Mouse (Mus musculus) neural tube, embryonic 10.5 days (tissue): Measurements from ENCODE around the gene Ptpn7.
"Not testable (repeated sequence)": the region's sequence is repeated elsewhere in the genome, so short reads cannot be mapped to it uniquely, and the experiment has no call there.

Source experiments
- DNase-seq: peaks from one replicate; pipeline ENCODE4 v3.0.0-alpha.2; 2017; ENCODE audit warnings: low spot score; ENCODE audit errors: extremely low spot score

Gene Ptpn7

DNA sequence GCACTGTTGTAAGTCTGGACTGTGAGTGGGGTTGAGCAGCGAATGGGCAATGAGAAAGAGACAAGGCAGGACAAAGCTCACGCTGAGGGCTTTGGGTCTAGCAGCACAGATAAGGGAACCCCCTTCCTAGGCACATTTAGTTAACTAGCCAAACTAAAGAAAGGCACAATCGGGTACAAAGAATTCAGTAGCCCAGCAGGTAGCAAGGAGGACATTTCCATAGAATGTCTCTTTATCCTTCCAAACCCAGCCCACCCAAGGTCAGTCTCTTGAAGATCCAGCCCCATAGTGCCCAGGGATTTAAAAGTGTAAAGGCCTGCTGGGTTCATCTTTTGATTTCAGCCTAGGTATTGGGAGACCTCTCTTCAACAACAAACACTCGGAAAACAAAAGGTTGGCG, 53.4 kb downstream of the Ptpn7 start:
- no peak for DNase-seq

DNA sequence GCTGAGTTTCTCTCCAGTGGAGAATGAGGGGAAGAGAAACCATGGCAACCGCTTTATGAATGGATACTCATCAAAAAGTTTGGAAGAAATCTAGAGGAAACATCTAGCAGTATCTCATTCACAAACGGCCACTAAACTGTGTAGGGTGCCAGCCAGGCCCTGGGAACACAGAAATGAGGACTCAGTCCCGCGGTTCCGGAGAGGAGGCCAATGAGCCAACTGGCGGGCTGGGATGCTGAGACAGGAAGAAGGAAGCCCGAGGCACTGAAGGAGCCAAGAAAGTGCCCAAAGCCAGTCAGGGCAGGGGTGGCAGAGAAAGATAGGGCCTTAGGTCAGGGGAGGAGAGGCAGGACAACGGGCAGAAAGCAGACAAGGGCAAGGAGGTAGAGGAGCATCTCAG, 53.9 kb downstream of the Ptpn7 start:
- no peak for DNase-seq

DNA sequence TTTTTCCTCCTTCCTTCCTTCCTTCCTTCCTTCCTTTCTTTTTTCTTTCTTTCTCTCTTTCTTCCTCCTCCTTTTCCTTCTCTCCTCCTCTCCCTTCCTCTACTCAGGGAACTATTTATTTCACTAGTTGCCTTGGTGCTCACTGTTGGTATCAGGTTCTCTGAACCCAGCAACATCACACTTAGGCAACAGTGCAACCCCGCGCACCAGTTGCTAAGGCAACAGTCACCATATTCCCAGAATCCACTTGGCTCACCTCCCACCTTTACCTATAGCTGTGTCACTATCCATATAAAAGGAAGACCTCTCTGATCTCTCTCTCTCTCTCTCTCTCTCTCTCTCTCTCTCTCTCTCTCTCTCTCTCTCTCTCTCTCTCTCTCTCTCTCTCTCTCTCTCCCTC, 54.5 kb downstream of the Ptpn7 start:
- DNase-seq = not testable (repeated sequence)

DNA sequence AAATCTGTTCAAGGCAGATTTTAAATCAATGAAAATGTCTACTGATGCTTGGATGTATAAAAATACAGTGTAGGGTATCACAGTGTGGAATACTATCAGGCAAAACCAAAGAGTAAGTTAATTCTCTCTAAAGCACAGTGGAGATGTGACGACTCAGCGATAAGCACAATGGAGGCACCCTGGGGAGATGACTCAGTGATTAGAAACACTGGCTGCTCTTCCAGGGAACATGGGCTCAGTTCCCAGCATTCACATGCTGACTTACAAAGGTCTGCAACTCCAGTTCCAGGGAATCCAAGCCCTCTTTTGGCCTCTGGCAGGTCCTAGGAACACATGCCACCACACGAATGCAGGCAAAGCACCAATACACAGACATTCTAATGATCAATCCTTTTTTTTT, 55.7 kb downstream of the Ptpn7 start:
- no peak for DNase-seq

DNA sequence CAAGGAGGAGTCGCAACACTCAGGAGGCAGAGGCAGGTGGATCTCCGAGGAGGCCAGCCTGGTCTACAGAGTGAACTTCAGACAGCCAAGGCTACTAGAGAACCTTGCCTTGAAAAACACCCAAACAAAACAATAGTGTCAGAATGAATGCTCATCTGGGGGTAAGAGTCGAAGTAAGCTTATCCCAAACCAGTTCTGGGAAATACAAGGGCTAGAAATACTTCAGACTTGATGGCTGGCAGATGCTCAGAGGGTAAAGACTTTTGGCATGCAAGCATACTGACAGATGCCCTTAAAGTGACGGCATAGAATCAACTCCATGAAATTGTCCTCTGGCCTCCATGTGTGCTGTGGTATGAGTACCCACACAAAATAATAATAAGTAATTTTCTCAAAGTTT, 56.7 kb downstream of the Ptpn7 start:
- no peak for DNase-seq

DNA sequence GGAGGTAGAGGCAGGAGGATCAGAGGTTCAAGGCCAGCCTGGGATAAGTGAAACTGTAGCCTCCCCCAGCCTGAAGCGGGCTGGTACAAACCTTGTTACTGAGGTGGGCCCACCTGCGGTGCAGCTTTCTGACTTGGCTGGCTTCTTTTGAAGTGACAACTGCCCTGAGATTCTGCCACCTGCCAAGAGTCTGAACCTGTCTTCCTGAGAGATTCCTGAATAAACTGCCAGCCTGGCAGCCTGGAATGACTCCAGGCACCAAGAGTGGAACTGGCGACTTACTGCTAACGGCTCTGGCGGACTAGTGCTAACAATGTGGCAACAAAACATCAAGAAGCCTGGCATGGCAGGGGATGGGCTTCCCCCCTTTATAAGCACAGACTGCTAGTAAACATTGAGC, 61.8 kb downstream of the Ptpn7 start:
- not testable (repeated sequence) for DNase-seq
